Mouse (Mus musculus): ENCODE measurements around the gene Ppp1r13b. TPM values are rescaled to one million over a fixed set of nuclear protein-coding genes. Genes with fewer than 3 reads are reported as not detected.

The Ppp1r13b gene
- total and polyA plus RNA-seq, 3 experiments, result 0.42 to 2.0 (median 0.64) TPM

DNA sequence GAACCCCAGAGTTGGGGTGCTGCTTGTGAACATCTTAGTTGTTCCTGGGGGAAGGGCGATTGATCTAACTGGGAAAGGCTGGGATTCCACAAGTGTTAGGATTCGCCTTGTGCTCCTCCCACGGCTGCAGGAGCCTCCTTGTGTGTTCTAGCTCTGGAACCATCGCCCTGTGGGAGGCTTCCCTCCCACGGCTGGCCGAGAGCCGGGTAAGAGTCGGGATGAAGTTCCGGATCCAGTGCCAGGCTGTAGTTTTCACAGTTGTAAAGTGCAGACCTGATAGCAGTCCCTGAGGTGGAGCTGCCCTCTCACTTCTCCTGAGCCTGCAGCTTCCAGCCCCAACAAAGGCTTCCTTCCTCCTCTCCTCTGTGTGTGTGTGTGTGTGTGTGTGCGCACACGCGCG, 91.4 kb downstream of the Ppp1r13b start:
- H3K4me1 ChIP-seq (ENCODE audit: control insufficient read depth in 1 of 2, insufficient read depth in 2 of 2), result peaks cover 10 to 18% of the 10 kb centered on the region in 2 experiments
- H3K27me3 ChIP-seq (replicated peaks), result no peaks in the 10 kb centered on the region
- DNase-seq (ENCODE audit: extremely low read depth), result no peak
- H3K27ac ChIP-seq (ENCODE audit: insufficient read depth, low read depth), result no peak overlapping the region
- in situ Hi-C loops (cut with MboI; ENCODE audit: low pct_ligation_motif_present, low pct_unique_long_range_greater_than_20kb, low sequenced_read_pairs), result no loop called here
- H3K4me2 ChIP-seq (ENCODE audit: insufficient read depth, low read depth, poor library complexity, severe bottlenecking), result no peak overlapping the region
- H3K36me3 ChIP-seq (replicated peaks in 1 of 2; ENCODE audit: control insufficient read depth in 1 of 2, insufficient read depth in 1 of 2, low read length in 1 of 2), result peaks cover 0 to 20% of the 10 kb centered on the region in 2 experiments
- no peak overlapping the region for H3K9ac ChIP-seq (ENCODE audit: insufficient read depth, low read depth)
- H3K4me3 ChIP-seq (replicated peaks in 1 of 3; ENCODE audit: low read depth in 2 of 3, low read length in 2 of 3, poor library complexity in 1 of 3), result no peak overlapping the region
- no peaks in the 10 kb centered on the region for H3K9me3 ChIP-seq (replicated peaks; ENCODE audit: low read length)
- H3K79me2 ChIP-seq (replicated peaks; ENCODE audit: control insufficient read depth, extremely low read depth, insufficient read depth, poor library complexity, severe bottlenecking), result no peaks in the 10 kb centered on the region
- dilution Hi-C loops (cut with MboI; ENCODE audit: extremely low pct_ligation_motif_present, extremely low pct_unique_long_range_greater_than_20kb, low sequenced_read_pairs), result no loop called here
- no peak for TF ChIP-seq HCFC1 (IDR thresholded peaks at IDR 0.05; ENCODE audit: low read depth, low read length)
- no peak for TF ChIP-seq KAT2A (IDR thresholded peaks at IDR 0.05; ENCODE audit: insufficient replicate concordance, low read length)
- TF ChIP-seq USF1 (IDR thresholded peaks at IDR 0.05; ENCODE audit: low read depth, low read length), result no peak
- no peak for TF ChIP-seq ZNF384 (IDR thresholded peaks at IDR 0.05; ENCODE audit: low read depth, low read length)
- TF ChIP-seq POLR2A (IDR thresholded peaks at IDR 0.05; ENCODE audit: low read depth, low read length), result no peak
- no peak for TF ChIP-seq SMC3 (IDR thresholded peaks at IDR 0.05; ENCODE audit: low read depth, low read length)
- no peak for TF ChIP-seq MAZ (IDR thresholded peaks at IDR 0.05; ENCODE audit: low read depth, low read length)
- no peak for TF ChIP-seq MAFK (IDR thresholded peaks at IDR 0.05; ENCODE audit: insufficient replicate concordance, low read length)
- TF ChIP-seq IRF4 (IDR thresholded peaks at IDR 0.05; ENCODE audit: low read depth, low read length), result no peak

DNA sequence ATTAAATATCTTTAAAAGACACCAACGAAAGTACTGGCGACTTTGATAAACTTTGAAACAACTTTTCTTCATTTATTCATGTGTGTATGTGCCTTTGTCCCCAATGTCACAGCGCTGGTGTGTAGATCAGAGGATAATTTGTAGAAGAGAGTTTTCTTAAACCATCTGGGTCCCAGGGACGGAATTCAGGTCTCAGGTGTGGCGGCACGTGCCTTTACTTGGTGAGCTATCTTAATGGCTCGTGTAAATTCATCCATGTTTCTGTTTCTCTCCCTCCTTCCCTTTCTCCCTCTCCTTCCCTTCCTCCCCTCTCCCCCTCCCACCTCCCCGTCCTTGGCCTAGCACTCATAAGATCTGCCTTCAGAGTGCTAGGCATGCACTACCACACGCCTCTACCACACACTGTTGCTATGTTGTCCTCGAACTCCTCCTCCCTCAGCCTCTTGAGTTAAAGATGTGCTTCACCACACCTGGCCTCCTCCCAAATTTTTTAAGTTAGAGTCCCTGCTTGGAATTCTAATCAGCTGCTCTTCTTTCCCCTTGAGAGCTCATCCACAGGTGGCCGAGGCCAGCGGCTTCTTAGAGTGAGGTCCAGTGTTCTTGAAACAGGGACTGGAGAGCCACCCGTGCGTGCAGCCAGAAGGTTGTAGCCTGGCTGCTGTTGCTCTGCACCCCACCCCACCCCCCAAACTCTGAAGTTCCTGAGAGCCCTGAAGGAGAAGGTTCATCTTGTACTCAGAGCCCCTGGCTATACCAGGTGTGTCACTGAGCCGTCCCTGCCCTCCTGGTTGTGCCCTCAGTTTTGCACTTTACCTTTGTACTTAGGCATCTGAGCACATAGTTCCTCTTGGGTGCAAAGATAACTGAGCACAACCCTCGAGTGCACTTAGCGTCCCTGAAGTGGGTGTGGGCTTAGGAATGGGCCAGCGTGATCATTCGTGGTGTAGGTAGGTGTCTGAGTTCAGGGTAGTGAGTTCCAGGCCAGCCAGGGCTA, 92.8 kb downstream of the Ppp1r13b start:
- H3K79me2 ChIP-seq (replicated peaks; ENCODE audit: control insufficient read depth, extremely low read depth, insufficient read depth, poor library complexity, severe bottlenecking), result no peaks in the 10 kb centered on the region
- H3K9ac ChIP-seq (ENCODE audit: insufficient read depth, low read depth), result peak overlapping the region; percentile 84
- H3K36me3 ChIP-seq (replicated peaks in 1 of 2; ENCODE audit: control insufficient read depth in 1 of 2, insufficient read depth in 1 of 2, low read length in 1 of 2), result peaks cover 4 to 27% of the 10 kb centered on the region in 2 experiments
- dilution Hi-C loops (cut with MboI; ENCODE audit: extremely low pct_ligation_motif_present, extremely low pct_unique_long_range_greater_than_20kb, low sequenced_read_pairs), result no loop called here
- H3K4me3 ChIP-seq (replicated peaks in 1 of 3; ENCODE audit: low read depth in 2 of 3, low read length in 2 of 3, poor library complexity in 1 of 3), result peak overlapping the region; percentile 76 to 82 (median 78)
- no peak overlapping the region for H3K27ac ChIP-seq (ENCODE audit: insufficient read depth, low read depth)
- peaks cover 10 to 27% of the 10 kb centered on the region in 2 experiments for H3K4me1 ChIP-seq (ENCODE audit: control insufficient read depth in 1 of 2, insufficient read depth in 2 of 2)
- no peak for DNase-seq (ENCODE audit: extremely low read depth)
- H3K9me3 ChIP-seq (replicated peaks; ENCODE audit: low read length), result no peaks in the 10 kb centered on the region
- TF ChIP-seq ZKSCAN1 (IDR thresholded peaks at IDR 0.05; ENCODE audit: borderline replicate concordance, low read depth, low read length), result no peak
- TF ChIP-seq KAT2A (IDR thresholded peaks at IDR 0.05; ENCODE audit: insufficient replicate concordance, low read length), result no peak
- peak; percentile 69 for TF ChIP-seq BHLHE40 (IDR thresholded peaks at IDR 0.05; ENCODE audit: low read depth, low read length)
- TF ChIP-seq POLR2A (IDR thresholded peaks at IDR 0.05; ENCODE audit: low read depth, low read length), result no peak
- TF ChIP-seq TBP (conservative IDR thresholded peaks at IDR 0.05; ENCODE audit: low read depth, low read length), result no peak
- TF ChIP-seq MAX (IDR thresholded peaks at IDR 0.05; ENCODE audit: low read length), result 0 out of 2 replicates have a peak, but pooled peaks have one; percentile 26
- TF ChIP-seq CHD1 (IDR thresholded peaks at IDR 0.05; ENCODE audit: low read depth, low read length), result no peak
- TF ChIP-seq POLR2AphosphoS2 (IDR thresholded peaks at IDR 0.05; ENCODE audit: low read depth, low read length), result no peak
- no peak for TF ChIP-seq E2F4 (IDR thresholded peaks at IDR 0.05; ENCODE audit: insufficient replicate concordance, low read depth, low read length)
- no peak for TF ChIP-seq MYC (IDR thresholded peaks at IDR 0.05; ENCODE audit: low read depth, low read length)
- TF ChIP-seq PAX5 (IDR thresholded peaks at IDR 0.05; ENCODE audit: low read length), result no peak
- no peak for TF ChIP-seq RCOR1 (conservative IDR thresholded peaks at IDR 0.05; ENCODE audit: low read depth, low read length)
- H3K27me3 ChIP-seq (replicated peaks), result no peaks in the 10 kb centered on the region
- H3K4me2 ChIP-seq (ENCODE audit: insufficient read depth, low read depth, poor library complexity, severe bottlenecking), result peak overlapping the region; percentile 85
- in situ Hi-C loops (cut with MboI; ENCODE audit: low pct_ligation_motif_present, low pct_unique_long_range_greater_than_20kb, low sequenced_read_pairs), result no loop called here

Data from CH12.LX (cell line).